Mouse (Mus musculus): ENCODE data around the gene Ap2m1.
"Not testable (repeated sequence)": the region's sequence is repeated elsewhere in the genome, so short reads cannot be mapped to it uniquely, and the experiment has no call there.

Ap2m1 gene

GRCm38 (mm10) chr16:20535296-20536080 lies at the start of gene Ap2m1:
Gene Ap2m1, plus strand, starts transcription at chr16:20535478.
- DNase-seq (ENCODE audit: low spot score in 2 of 2): peak; percentile 97 to 98

- no peak for DNase-seq (ENCODE audit: low spot score in 2 of 2)
These were observed 49.2 kb upstream of the Ap2m1 start for GRCm38 (mm10) chr16:20486048-20486447.

GRCm38 (mm10) chr16:20488151-20488550 lies 47.1 kb upstream of the Ap2m1 start:
- DNase-seq (ENCODE audit: low spot score in 2 of 2): no peak

GRCm38 (mm10) chr16:20488751-20489150 lies 46.5 kb upstream of the Ap2m1 start:
- not testable (repeated sequence) for DNase-seq (ENCODE audit: low spot score in 2 of 2)

- DNase-seq (ENCODE audit: low spot score in 2 of 2): no peak
These were observed 46.0 kb upstream of the Ap2m1 start for GRCm38 (mm10) chr16:20489233-20489632.

- DNase-seq (ENCODE audit: low spot score in 2 of 2): no peak
These were observed 44.7 kb upstream of the Ap2m1 start for GRCm38 (mm10) chr16:20490581-20490980.

GRCm38 (mm10) chr16:20491301-20491700 lies 44.0 kb upstream of the Ap2m1 start:
- DNase-seq (ENCODE audit: low spot score in 2 of 2): no peak

GRCm38 (mm10) chr16:20493452-20493851 lies 41.8 kb upstream of the Ap2m1 start:
- no peak for DNase-seq (ENCODE audit: low spot score in 2 of 2)

- DNase-seq (ENCODE audit: low spot score in 2 of 2): peak in 1 of 2 experiments; percentile 72
These were observed 38.3 kb upstream of the Ap2m1 start for GRCm38 (mm10) chr16:20496671-20497600.

GRCm38 (mm10) chr16:20497980-20498676 lies 37.1 kb upstream of the Ap2m1 start:
- peak in 1 of 2 experiments; percentile 23 for DNase-seq (ENCODE audit: low spot score in 2 of 2)

GRCm38 (mm10) chr16:20498677-20499475 lies 36.4 kb upstream of the Ap2m1 start, which contains the start of gene Eif2b5:
Gene Eif2b5, plus strand, starts transcription at chr16:20498817.
- DNase-seq (ENCODE audit: low spot score in 2 of 2): peak; percentile 88 to 95

- no peak for DNase-seq (ENCODE audit: low spot score in 2 of 2)
These were observed 29.3 kb upstream of the Ap2m1 start for GRCm38 (mm10) chr16:20506000-20506399.

- DNase-seq (ENCODE audit: low spot score in 2 of 2): no peak
These were observed 25.9 kb upstream of the Ap2m1 start for GRCm38 (mm10) chr16:20509349-20509748.

- DNase-seq (ENCODE audit: low spot score in 2 of 2): no peak
These were observed 23.9 kb upstream of the Ap2m1 start for GRCm38 (mm10) chr16:20511277-20511847.

GRCm38 (mm10) chr16:20516032-20516431 lies 19.2 kb upstream of the Ap2m1 start:
- no peak for DNase-seq (ENCODE audit: low spot score in 2 of 2)

GRCm38 (mm10) chr16:20516726-20517201 lies 18.5 kb upstream of the Ap2m1 start, which contains the start of gene Dvl3:
Gene Dvl3, plus strand, starts transcription at chr16:20516982.
- DNase-seq (ENCODE audit: low spot score in 2 of 2): peak; percentile 61 to 81

GRCm38 (mm10) chr16:20517216-20517615 lies 18.1 kb upstream of the Ap2m1 start:
- DNase-seq (ENCODE audit: low spot score in 2 of 2): no peak

- no peak for DNase-seq (ENCODE audit: low spot score in 2 of 2)
These were observed 17.4 kb upstream of the Ap2m1 start for GRCm38 (mm10) chr16:20517701-20518374.

GRCm38 (mm10) chr16:20523886-20524285 lies 11.4 kb upstream of the Ap2m1 start:
- no peak for DNase-seq (ENCODE audit: low spot score in 2 of 2)

GRCm38 (mm10) chr16:20528779-20529178 lies 6.5 kb upstream of the Ap2m1 start:
- DNase-seq (ENCODE audit: low spot score in 2 of 2): no peak

All from left cerebral cortex, adult 9 months (tissue).